Mouse (Mus musculus) cerebellum, adult 11 months (tissue): ENCODE data around the gene Tacr3.

Experiments
- DNase-seq: peaks from one replicate; pipeline ENCODE4 v3.0.0; 2022

The Tacr3 gene

GRCm38 (mm10) chr3:134828875-134829530, at the start of gene Tacr3:
TSS of gene Tacr3 (plus strand) at chr3:134829007.
- no peak for DNase-seq

GRCm38 (mm10) chr3:134828492-134828874, 324 bp upstream of the Tacr3 start:
- no peak for DNase-seq

GRCm38 (mm10) chr3:134829531-134829921, 719 bp downstream of the Tacr3 start:
- DNase-seq, result no peak

GRCm38 (mm10) chr3:134851342-134851741, 22.5 kb downstream of the Tacr3 start:
- no peak for DNase-seq

- no peak for DNase-seq
Observed at GRCm38 (mm10) chr3:134877701-134878100, 48.9 kb downstream of the Tacr3 start.

- DNase-seq, result no peak
Observed at GRCm38 (mm10) chr3:134895831-134896230, 67.0 kb downstream of the Tacr3 start.

GRCm38 (mm10) chr3:134908890-134909289, 80.1 kb downstream of the Tacr3 start:
- no peak for DNase-seq

GRCm38 (mm10) chr3:134934703-134935102, 105.9 kb downstream of the Tacr3 start:
- DNase-seq, result no peak

- DNase-seq, result no peak
Observed at GRCm38 (mm10) chr3:134935461-134935860, 106.7 kb downstream of the Tacr3 start.

- DNase-seq, result no peak
Observed at GRCm38 (mm10) chr3:134963461-134963860, 134.7 kb downstream of the Tacr3 start.

- DNase-seq, result no peak
Observed at GRCm38 (mm10) chr3:134978902-134979301, 150.1 kb downstream of the Tacr3 start.

- DNase-seq, result no peak
Observed at GRCm38 (mm10) chr3:134980140-134980539, 151.3 kb downstream of the Tacr3 start.
